Mouse (Mus musculus): ENCODE results near the gene Ephb2. TPM values are rescaled to one million over a fixed set of nuclear protein-coding genes. Genes with fewer than 3 reads are reported as not detected.

Gene Ephb2
- total RNA-seq, 2 experiments from 2014 or later, result 21.2 to 21.3 TPM

- DNase-seq (ENCODE audit: low spot score in 2 of 2), result no peak
Measured at GRCm38 (mm10) chr4:136765080-136765479, 70.7 kb downstream of the Ephb2 start.

GRCm38 (mm10) chr4:136763349-136763748 is 72.4 kb downstream of the Ephb2 start:
- DNase-seq (ENCODE audit: low spot score in 2 of 2), result no peak

DNA sequence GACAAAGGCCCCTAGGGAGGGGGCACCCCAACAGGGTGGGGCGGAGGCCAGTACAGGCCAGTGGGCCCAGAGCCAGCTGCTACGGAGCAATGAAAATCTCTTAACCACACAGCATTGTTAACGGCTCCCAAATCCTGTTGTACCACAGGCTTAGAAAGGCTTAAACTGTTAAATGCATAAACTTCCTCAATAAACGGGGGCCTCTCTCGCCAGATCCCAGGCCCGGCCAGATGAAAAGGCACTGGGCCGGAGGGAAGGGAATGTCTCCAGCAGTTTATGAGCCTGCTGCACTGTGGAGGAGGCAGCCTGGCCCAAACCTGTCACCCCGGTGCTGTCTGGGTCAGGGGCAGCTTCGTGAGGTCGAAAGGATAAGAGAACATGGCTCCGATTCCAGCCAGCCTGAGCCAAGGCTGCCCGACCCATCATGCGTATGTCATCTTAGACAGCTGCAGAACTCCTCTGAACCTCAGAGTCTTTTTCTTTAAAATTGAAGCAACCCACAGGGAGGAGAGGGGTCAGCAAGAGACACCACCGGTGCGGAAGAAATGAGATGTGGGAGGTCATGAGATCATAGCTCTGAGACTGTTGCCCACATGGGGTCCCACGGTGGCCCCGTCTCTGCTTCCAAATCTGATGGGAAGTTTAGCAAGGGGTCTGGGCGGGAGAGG is 73.9 kb downstream of the Ephb2 start:
- no peak for DNase-seq (ENCODE audit: low spot score in 2 of 2)

- no peak for DNase-seq (ENCODE audit: low spot score in 2 of 2)
Measured at GRCm38 (mm10) chr4:136760882-136761281, 74.9 kb downstream of the Ephb2 start.

DNA sequence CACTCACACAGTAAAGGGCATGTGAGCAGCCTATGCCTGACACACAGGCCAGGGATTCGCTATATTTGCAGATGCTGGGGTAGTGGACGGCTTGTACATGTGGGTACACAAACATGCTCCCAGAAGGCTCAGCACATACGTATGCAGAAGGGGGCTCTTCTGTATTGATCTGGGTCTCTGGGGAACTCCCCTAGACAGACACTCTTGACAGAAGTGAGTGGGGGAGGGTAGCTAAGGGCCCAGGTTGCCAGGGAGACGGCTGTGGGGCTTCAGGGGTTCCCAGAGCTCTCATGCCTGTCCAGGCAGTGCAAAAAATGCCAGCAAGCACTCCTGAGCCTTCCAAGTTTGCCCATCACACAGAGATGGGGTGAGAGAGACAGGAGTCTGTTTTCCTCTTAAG is 78.7 kb downstream of the Ephb2 start:
- DNase-seq (ENCODE audit: low spot score in 2 of 2), result no peak

- no peak for DNase-seq (ENCODE audit: low spot score in 2 of 2)
Measured at GRCm38 (mm10) chr4:136756486-136756885, 79.3 kb downstream of the Ephb2 start.

- DNase-seq (ENCODE audit: low spot score in 2 of 2), result peak; percentile 38 to 45
Measured at GRCm38 (mm10) chr4:136755364-136755811, 80.4 kb downstream of the Ephb2 start.

DNA sequence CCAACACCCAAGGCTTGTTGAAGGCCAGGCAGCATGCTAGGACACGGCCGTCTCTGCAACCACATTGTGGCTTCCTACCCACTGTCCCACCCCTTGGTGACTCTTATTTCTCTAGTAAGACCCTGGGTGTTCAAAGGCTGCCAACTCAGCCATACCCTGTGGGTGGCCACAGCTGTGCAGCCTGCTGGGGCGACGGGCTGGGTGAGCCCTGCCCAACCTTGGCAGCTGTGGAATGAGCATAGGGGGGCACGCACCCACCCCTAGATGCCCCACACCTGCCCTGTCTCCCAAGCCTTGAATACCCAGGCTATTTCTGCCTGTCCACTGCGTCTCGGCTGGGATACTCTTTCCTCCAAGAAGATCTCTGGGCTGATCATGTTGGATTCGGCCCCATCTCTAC is 81.5 kb downstream of the Ephb2 start:
- DNase-seq (ENCODE audit: low spot score in 2 of 2), result no peak

- no peak for DNase-seq (ENCODE audit: low spot score in 2 of 2)
Measured at GRCm38 (mm10) chr4:136751355-136752020, 84.3 kb downstream of the Ephb2 start.

- DNase-seq (ENCODE audit: low spot score in 2 of 2), result no peak
Measured at GRCm38 (mm10) chr4:136750578-136751338, 85.0 kb downstream of the Ephb2 start.

DNA sequence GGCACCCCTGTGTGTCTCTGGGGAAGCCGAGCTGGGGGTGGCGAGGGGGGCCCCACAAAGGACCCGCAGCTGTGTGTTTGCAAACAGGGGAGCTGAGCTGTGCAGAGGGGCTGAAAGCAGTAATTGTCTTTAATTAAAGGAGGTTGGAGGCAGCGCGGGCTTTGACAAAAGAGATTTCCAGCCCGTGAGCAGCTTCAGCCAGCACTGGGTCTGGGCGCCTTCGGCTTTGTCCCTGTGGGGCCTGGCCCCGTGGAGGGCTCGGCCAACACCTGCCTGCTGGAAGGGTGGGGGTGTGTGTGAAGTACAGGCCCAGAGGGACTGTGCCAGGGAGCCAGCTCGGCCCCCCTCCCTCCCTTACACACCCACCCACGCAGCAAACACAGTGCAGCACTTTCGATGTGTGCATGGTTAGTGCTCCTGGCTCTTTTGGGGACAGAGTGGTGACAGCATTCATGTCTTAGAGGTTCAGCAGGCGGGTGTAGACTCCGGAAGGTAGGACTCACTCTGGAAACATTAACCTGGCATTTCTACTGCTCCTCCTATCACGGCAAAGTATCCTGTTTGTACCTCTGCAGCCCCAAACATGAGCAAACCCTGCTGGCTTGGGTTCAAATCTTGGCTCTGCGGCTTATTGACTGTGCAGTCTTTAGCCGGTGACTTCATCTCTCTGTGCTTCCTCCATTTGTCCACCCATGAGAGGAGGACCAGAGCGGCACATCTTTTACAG is 85.8 kb downstream of the Ephb2 start:
- DNase-seq (ENCODE audit: low spot score in 2 of 2), result peak in 1 of 2 experiments; percentile 55

DNA sequence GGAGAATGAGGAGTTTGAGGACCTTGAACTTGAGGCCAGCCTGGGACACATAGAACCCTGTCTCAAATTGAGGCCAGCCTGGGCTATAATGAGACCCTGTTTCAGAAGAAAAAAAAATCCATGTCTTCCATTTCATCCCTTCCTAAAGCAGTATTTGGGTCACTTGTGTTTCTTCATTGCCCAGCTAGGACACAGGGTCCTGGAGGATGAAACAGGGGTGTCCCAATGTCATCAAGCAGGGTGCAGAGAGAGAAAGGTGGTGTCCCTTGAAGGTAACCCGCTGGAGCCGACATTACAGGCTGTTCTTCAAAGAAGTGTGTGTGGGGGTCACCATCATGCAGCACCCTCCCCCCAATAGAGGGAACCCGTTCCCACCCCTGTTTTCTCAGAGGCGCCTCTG is 86.4 kb downstream of the Ephb2 start:
- no peak for DNase-seq (ENCODE audit: low spot score in 2 of 2)

DNA sequence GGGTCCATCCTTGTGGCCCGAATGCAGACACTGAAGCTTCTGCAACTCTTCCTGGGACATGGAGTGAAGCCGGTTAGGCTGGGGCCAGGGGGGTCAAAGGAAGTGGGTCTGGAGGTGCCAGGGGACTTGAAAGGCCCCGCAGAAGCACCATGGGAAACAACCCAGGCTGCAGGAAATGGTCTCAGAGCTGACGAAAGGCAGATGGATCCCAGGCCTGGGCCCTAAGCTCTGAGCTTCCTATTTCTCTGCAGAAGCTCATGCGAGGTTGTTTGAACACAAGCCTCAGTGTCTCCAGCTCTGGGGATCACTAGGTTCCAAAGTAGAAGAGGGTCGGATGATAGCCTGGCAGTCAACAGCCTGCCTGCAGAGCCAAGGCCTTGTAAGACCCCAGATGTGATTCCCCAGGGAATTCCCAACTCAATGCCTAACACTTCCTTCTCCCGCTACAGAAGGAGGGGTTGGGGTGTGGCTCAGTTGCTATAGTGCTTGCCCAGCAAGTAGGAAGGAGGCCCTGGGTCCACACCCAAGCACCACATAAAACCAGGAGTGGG is 86.9 kb downstream of the Ephb2 start:
- DNase-seq (ENCODE audit: low spot score in 2 of 2), result no peak

- DNase-seq (ENCODE audit: low spot score in 2 of 2), result no peak
Measured at GRCm38 (mm10) chr4:136746516-136746915, 89.3 kb downstream of the Ephb2 start.

GRCm38 (mm10) chr4:136742677-136743076 is 93.1 kb downstream of the Ephb2 start:
- no peak for DNase-seq (ENCODE audit: low spot score in 2 of 2)

DNA sequence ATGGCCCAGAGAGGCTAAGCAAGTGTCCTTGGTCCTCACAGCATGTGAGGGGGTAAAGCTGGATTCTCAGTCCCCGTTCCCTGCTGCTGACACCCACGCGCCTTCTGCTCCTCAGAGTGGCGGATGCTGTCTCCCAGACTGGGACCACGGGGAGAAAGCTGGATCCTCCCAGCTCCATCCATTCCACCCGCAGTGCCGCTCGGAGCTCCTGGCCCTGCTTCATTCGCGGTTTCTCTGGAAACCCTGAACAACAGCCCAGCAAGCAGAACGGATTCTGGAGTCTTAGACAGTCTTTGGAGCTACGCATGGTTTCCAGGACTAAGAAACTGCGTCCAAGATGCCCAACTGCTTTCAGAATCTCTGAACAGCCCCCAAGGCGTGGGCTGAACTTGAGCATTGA is 93.9 kb downstream of the Ephb2 start:
- peak; percentile 93 to 95 for DNase-seq (ENCODE audit: low spot score in 2 of 2)

- no peak for DNase-seq (ENCODE audit: low spot score in 2 of 2)
Measured at GRCm38 (mm10) chr4:136740963-136741362, 94.8 kb downstream of the Ephb2 start.

GRCm38 (mm10) chr4:136739189-136739588 is 96.6 kb downstream of the Ephb2 start:
- DNase-seq (ENCODE audit: low spot score in 2 of 2), result no peak

GRCm38 (mm10) chr4:136738291-136738690 is 97.5 kb downstream of the Ephb2 start:
- DNase-seq (ENCODE audit: low spot score in 2 of 2), result no peak

DNA sequence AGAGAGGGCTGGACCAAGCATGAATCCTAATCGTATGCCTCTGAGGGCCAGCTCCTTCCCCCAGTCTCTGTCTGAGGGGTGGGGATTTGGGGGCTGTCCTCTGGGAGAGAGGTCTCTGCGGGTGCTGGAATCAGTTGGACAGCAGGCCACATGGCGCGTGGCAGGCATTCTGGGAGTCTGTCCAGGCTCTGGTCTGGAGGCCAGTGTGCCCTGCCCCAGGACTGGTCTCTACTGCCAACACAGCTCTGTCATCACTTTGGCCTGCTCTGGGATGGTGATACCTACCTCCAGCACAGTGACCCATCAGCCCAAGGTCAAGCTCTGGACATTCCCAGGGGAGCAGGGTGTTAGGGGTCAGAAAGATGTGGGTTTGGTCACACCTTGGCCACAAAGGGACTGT is 99.9 kb downstream of the Ephb2 start:
- no peak for DNase-seq (ENCODE audit: low spot score in 2 of 2)

- DNase-seq (ENCODE audit: low spot score in 2 of 2), result no peak
Measured at GRCm38 (mm10) chr4:136734210-136734803, 101.5 kb downstream of the Ephb2 start.
